Mouse (Mus musculus) adrenal gland, adult 2 months (tissue): ENCODE data around the gene Pipox. TPM values are rescaled to one million over a fixed set of nuclear protein-coding genes. Genes with fewer than 3 reads are reported as not detected.

Experiments used
- DNase-seq: peaks from one replicate; pipeline ENCODE4 v3.0.0; 2021
- polyA plus RNA-seq: library from polyadenylated mRNA; depleted of rRNA; stranded (reverse); fragments of >200 nt; gene quantifications from 2 replicates; pipeline ENCODE4 v1.2.3, GENCODE M21; 2012
- total RNA-seq, 2 experiments: library from RNA; stranded (reverse); gene quantifications; 2 replicates each; pipeline ENCODE4 v1.2.3; 2021

Pipox gene
- total and polyA plus RNA-seq, 3 experiments: 0.35 to 4.3 (median 1.8) TPM

GRCm38 (mm10) chr11:77875847-77876759 lies 17.8 kb downstream of the Pipox start:
- no peak for DNase-seq

- DNase-seq: no peak
These were observed 18.6 kb downstream of the Pipox start for GRCm38 (mm10) chr11:77875269-77875668.

GRCm38 (mm10) chr11:77874685-77875231 lies 19.1 kb downstream of the Pipox start:
- no peak for DNase-seq

- DNase-seq: no peak
These were observed 20.8 kb downstream of the Pipox start for GRCm38 (mm10) chr11:77873116-77873515.

- no peak for DNase-seq
These were observed 21.2 kb downstream of the Pipox start for GRCm38 (mm10) chr11:77872685-77873084.

GRCm38 (mm10) chr11:77872236-77872635 lies 21.7 kb downstream of the Pipox start:
- no peak for DNase-seq

GRCm38 (mm10) chr11:77871436-77871835 lies 22.5 kb downstream of the Pipox start:
- DNase-seq: no peak

GRCm38 (mm10) chr11:77867419-77868083 lies 26.3 kb downstream of the Pipox start:
- DNase-seq: no peak

GRCm38 (mm10) chr11:77864771-77865170 lies 29.1 kb downstream of the Pipox start:
- no peak for DNase-seq

GRCm38 (mm10) chr11:77862887-77863286 lies 31.0 kb downstream of the Pipox start:
- DNase-seq: no peak

GRCm38 (mm10) chr11:77860947-77861346 lies 32.9 kb downstream of the Pipox start:
- no peak for DNase-seq

- DNase-seq: no peak
These were observed 35.3 kb downstream of the Pipox start for GRCm38 (mm10) chr11:77858589-77858988.

- no peak for DNase-seq
These were observed 36.8 kb downstream of the Pipox start for GRCm38 (mm10) chr11:77857089-77857488.

GRCm38 (mm10) chr11:77855396-77855795 lies 38.5 kb downstream of the Pipox start:
- DNase-seq: no peak

- DNase-seq: no peak
These were observed 39.3 kb downstream of the Pipox start for GRCm38 (mm10) chr11:77854641-77855040.

- no peak for DNase-seq
These were observed 40.8 kb downstream of the Pipox start for GRCm38 (mm10) chr11:77852941-77853668.

GRCm38 (mm10) chr11:77852195-77852594 lies 41.7 kb downstream of the Pipox start:
- DNase-seq: no peak

- no peak for DNase-seq
These were observed 42.3 kb downstream of the Pipox start for GRCm38 (mm10) chr11:77851483-77852010.

- no peak for DNase-seq
These were observed 43.3 kb downstream of the Pipox start for GRCm38 (mm10) chr11:77850401-77851244.

GRCm38 (mm10) chr11:77849151-77849550 lies 44.7 kb downstream of the Pipox start:
- no peak for DNase-seq

- no peak for DNase-seq
These were observed 45.8 kb downstream of the Pipox start for GRCm38 (mm10) chr11:77848131-77848530.
